Mouse (Mus musculus) heart, adult 2 months (tissue): Measurements from ENCODE around the gene Mcoln2. TPM values are rescaled to one million over a fixed set of nuclear protein-coding genes. Genes with fewer than 3 reads are reported as not detected.

Experiments
- DNase-seq, 2 experiments: peaks; one replicate each; pipeline ENCODE4 v3.0.0; 2021
- H3K27ac ChIP-seq: fragments of 200-600 bp; 2 replicates; pipeline ENCODE4 v1.8.1; 2022
- H3K27me3 ChIP-seq: fragments of 200-500 bp; 2 replicates; pipeline ENCODE4 v1.6.1; 2012; ENCODE audit warnings: mild to moderate bottlenecking, low read length, inconsistent platforms, mixed read lengths; ENCODE audit not compliant: control insufficient read depth, insufficient read depth
- H3K36me3 ChIP-seq: fragments of 200-500 bp; 2 replicates; pipeline ENCODE4 v1.6.1; 2012; ENCODE audit warnings: low read length, inconsistent platforms; ENCODE audit not compliant: control insufficient read depth, insufficient read depth
- H3K4me1 ChIP-seq: fragments of 200-500 bp; 2 replicates; pipeline ENCODE4 v1.6.1; 2011; ENCODE audit warnings: low read length; ENCODE audit not compliant: control insufficient read depth, insufficient read depth
- H3K4me3 ChIP-seq: fragments of 200-600 bp; 2 replicates; pipeline ENCODE4 v1.8.1; 2022
- H3K79me2 ChIP-seq: fragments of 200-500 bp; replicated peaks from 2 replicates; pipeline ENCODE4 v1.6.1; 2012; ENCODE audit warnings: mild to moderate bottlenecking, inconsistent platforms, low read length, moderate library complexity, mixed read lengths; ENCODE audit not compliant: control insufficient read depth, insufficient read depth
- H3K9ac ChIP-seq: fragments of 200-500 bp; 2 replicates; pipeline ENCODE4 v1.6.1; 2012; ENCODE audit warnings: low read depth, mild to moderate bottlenecking, control low read depth, inconsistent platforms, low read length, mixed read lengths
- CTCF ChIP-seq: fragments of 200-600 bp; IDR thresholded peaks from 2 replicates; pipeline ENCODE4 v1.8.1; 2022; ENCODE audit warnings: antibody characterized with exemption, mild to moderate bottlenecking, moderate library complexity
- EP300 ChIP-seq: fragments of 200-500 bp; IDR thresholded peaks from 2 replicates; pipeline ENCODE4 v1.6.1; 2011; ENCODE audit warnings: low read depth, low read length, control low read depth; ENCODE audit not compliant: insufficient read depth
- POLR2A ChIP-seq: fragments of 200-500 bp; IDR thresholded peaks from 2 replicates; pipeline ENCODE4 v1.6.1; 2011; ENCODE audit warnings: mild to moderate bottlenecking, low read depth, low read length, control low read depth; ENCODE audit not compliant: insufficient read depth
- WGBS: fragments of 180-500 bp; shearing (Covaris S2); methylation state at CpG from one replicate; pipeline ENCODE4 v1.1.7; 2018; 5-methylcytosine and 5-hydroxymethylcytosine counted together
- intact Hi-C: fragments of 180-260 bp; cut with DNase I; formaldehyde crosslinking; loops from one replicate; pipeline ENCODE4 v1.15.1; 2025
- polyA plus RNA-seq: library from polyadenylated mRNA; depleted of rRNA; stranded (reverse); fragments of >200 nt; gene quantifications from 2 replicates; pipeline ENCODE4 v1.2.3, GENCODE M21; 2012
- total RNA-seq, 2 experiments: library from RNA; stranded (reverse); gene quantifications; 2 replicates each; pipeline ENCODE4 v1.2.3; 2021

Gene Mcoln2
- total and polyA plus RNA-seq, 3 experiments = 0.18 to 0.41 TPM; not detected in 1

DNA sequence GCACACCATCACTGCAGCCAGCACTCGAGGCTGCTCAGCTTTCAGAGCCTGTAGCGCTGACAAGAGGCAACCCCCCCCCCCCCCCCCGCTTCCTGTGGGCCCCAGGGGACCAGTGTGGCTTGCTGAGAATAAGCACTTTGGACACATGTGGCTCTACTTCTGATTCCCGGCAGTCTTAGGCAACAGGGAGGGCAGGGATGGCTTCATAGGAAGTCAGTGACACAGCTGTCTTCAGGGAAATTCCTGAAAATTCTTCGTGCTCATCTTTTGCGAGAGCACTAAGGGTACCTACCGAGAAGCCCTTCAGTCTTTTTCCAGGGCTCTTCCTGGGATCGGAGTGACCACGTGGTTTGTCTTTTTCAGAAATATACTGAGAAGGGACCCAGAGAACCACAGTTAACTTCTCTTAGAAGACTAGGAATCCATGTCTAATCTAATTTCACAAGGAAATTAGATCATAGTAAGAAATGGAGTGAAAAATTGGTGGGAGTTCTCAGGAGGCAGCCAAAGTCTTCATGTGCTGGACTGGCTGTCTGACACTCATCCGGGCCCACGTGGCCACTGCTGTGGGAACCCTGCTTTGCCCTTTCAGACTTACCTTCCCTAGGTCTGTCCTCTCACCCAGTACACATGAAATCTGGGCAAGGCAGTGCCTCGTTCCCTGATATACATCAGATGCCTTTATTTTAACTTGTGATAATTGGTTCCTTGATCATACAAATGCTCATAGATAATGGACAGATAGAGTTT, 4.4 kb downstream of the Mcoln2 start:
- peak in 1 of 2 experiments; percentile 31 for DNase-seq
- intact Hi-C loops = no loop called here
- H3K27ac ChIP-seq = no peak overlapping the region
- TF ChIP-seq POLR2A = no peak
- TF ChIP-seq EP300 = no peak
- TF ChIP-seq CTCF = no peak
- no peak overlapping the region for H3K9ac ChIP-seq
- H3K79me2 ChIP-seq = no peaks in the 10 kb centered on the region
- H3K4me3 ChIP-seq = no peak overlapping the region
- no peaks in the 10 kb centered on the region for H3K27me3 ChIP-seq
- no peaks in the 10 kb centered on the region for H3K4me1 ChIP-seq
- WGBS = 25% methylated on average over 11 of the region's 12 CpGs
- H3K36me3 ChIP-seq = no peaks in the 10 kb centered on the region

DNA sequence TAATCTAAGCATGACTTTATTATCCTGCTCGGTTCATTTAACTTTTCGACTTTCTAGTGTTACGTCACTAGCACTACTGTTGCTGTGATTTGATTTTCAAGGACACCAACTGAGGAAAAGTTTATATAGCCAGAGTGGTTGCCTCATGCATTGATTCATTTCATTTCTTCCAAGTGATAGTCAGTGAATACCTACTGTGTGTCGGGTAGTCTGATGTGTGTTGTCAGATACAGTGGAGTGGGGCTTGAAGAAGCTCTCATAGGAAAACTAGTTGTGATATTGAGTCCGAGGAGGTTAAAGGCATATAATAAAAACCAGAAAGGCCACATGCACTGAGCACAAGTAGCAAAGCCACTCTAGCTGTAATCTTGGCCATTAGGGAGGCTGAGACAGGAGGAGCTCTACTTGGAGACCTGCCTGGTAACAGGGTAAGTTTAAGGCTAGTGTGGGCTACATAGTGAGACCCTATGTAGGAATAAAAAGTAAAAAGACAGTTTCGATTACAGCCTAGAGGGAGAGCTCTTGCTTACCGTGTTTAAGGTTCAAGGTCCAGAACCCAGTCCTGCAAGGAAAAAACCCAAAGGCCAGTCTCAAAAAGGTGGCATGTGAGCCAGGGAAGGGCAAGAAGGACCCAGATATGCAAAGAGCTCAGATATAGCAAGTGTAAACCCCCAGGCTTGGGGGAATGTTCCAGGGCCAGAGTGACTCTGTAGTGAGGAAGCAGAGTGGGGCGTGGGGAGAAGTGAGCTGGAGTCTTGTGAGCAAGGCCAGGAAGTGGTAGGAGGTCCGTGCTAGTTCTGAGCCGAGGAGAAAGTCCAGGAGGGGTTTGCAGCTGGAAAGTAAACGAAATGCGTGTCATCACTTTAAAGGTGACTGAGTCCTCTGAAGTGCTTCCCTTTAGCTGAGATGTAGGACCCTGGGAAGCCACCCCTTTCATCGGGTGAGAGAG, 6.3 kb downstream of the Mcoln2 start:
- WGBS = 71% methylated on average over 13 of the region's 13 CpGs

DNA sequence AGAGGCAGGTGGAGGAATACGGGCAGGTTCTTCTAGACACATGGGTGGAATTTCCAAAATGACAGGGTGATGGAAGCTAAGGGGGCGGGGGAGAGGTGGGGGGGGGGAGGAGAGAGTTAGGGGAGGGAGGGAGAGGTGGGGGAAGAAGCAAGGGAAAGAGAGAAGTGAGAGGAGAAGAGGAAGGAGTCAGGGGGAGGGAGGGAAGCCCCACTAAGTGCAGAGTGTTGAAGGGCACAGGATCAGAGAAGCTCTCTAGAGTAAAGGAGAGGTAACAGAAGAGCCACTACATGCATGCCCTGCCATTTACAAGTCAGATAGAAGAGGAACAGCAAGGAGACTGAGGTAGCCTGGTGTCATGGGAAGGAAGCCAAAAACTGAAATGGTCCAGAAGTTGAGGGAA, 7.2 kb downstream of the Mcoln2 start:
- Histone ChIP-seq H3K27me3 (no peaks in the 10 kb centered on the region), H3K27ac (no peak overlapping the region), H3K4me1 (no peaks in the 10 kb centered on the region), H3K79me2 (no peaks in the 10 kb centered on the region), H3K9ac (no peak overlapping the region), H3K36me3 (no peaks in the 10 kb centered on the region), H3K4me3 (no peak overlapping the region)
- no peak for DNase-seq
- intact Hi-C loops = no loop called here
- WGBS = 89% methylated on average over 2 of the region's 2 CpGs
- TF ChIP-seq CTCF (no peak), EP300 (no peak), POLR2A (no peak)

More for the DNA sequence above, 6.3 kb downstream of the Mcoln2 start:
- no peak for DNase-seq
- no peaks in the 10 kb centered on the region for H3K36me3 ChIP-seq
- no peaks in the 10 kb centered on the region for H3K79me2 ChIP-seq
- H3K27ac ChIP-seq = no peak overlapping the region
- no peaks in the 10 kb centered on the region for H3K4me1 ChIP-seq
- no peak overlapping the region for H3K9ac ChIP-seq
- intact Hi-C loops = no loop called here
- TF ChIP-seq POLR2A (no peak), EP300 (no peak), CTCF (no peak)
- H3K4me3 ChIP-seq = no peak overlapping the region
- no peaks in the 10 kb centered on the region for H3K27me3 ChIP-seq

GRCm38 (mm10) chr3:146158039-146158438, 8.4 kb downstream of the Mcoln2 start:
- Histone ChIP-seq H3K27ac (no peak overlapping the region), H3K27me3 (no peaks in the 10 kb centered on the region), H3K4me1 (no peaks in the 10 kb centered on the region), H3K9ac (no peak overlapping the region), H3K4me3 (no peak overlapping the region), H3K36me3 (no peaks in the 10 kb centered on the region), H3K79me2 (no peaks in the 10 kb centered on the region)
- intact Hi-C loops = no loop called here
- WGBS = 58% methylated on average over 4 of the region's 4 CpGs
- no peak for DNase-seq
- TF ChIP-seq POLR2A (no peak), CTCF (no peak), EP300 (no peak)

DNA sequence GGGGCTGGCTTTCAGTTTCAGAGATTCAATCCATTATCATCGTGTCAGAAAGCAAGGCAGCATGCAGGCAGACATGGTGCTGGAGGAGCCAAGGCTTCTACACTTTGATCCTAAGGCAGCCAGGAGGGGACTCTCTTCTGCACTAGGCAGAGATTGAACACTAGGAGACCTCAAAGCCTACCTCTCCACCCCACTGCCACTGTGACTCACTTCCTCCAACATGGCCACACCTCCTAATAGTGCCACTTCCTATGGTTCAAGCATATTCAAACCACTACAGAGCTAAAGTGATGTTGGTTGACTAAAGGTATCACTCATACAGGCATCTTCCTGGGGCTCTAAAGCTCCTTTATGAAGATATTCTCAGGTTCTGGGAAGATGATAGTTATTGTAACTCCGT, 9.7 kb downstream of the Mcoln2 start:
- intact Hi-C loops = no loop called here
- no peak for DNase-seq
- H3K27ac ChIP-seq = no peak overlapping the region
- no peaks in the 10 kb centered on the region for H3K4me1 ChIP-seq
- no peak overlapping the region for H3K9ac ChIP-seq
- H3K27me3 ChIP-seq = no peaks in the 10 kb centered on the region
- no peak for TF ChIP-seq CTCF
- TF ChIP-seq POLR2A = no peak
- TF ChIP-seq EP300 = no peak
- no peaks in the 10 kb centered on the region for H3K36me3 ChIP-seq
- 91% methylated on average over 2 of the region's 2 CpGs for WGBS
- no peak overlapping the region for H3K4me3 ChIP-seq
- H3K79me2 ChIP-seq = no peaks in the 10 kb centered on the region

DNA sequence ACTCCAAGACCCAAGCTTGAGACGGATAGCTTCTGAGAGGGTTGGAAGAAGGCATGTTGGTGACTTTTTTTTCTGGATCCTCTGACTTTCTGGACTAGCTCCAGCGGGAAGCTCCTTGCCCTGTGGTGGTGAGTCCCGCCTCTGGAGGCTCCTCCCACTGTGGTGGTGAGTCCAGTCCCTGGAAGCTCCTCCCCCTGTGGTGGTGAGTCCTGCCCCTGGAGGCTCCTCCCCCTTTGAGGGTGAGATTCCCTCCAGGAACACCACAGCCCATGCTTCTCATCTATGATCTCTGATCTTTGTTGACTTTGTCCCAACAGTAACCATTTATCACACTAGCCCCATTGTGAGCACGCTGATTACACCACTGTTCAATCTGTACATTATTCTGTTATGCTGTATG, 12.6 kb downstream of the Mcoln2 start:
- TF ChIP-seq EP300 (no peak), POLR2A (no peak), CTCF (no peak)
- no peak for DNase-seq
- Histone ChIP-seq H3K27ac (no peak overlapping the region), H3K9ac (no peak overlapping the region), H3K36me3 (no peaks in the 10 kb centered on the region), H3K4me1 (no peaks in the 10 kb centered on the region), H3K27me3 (no peaks in the 10 kb centered on the region), H3K79me2 (no peaks in the 10 kb centered on the region), H3K4me3 (no peak overlapping the region)
- WGBS = 79% methylated on average over 4 of the region's 4 CpGs
- intact Hi-C loops = no loop called here
